Mouse (Mus musculus) colon, adult 2 months (tissue): ENCODE measurements around the gene Gm20683. TPM values are rescaled to one million over a fixed set of nuclear protein-coding genes. Genes with fewer than 3 reads are reported as not detected.

Experiments used
- polyA plus RNA-seq: library from polyadenylated mRNA; depleted of rRNA; stranded (reverse); fragments of >200 nt; gene quantifications from 2 replicates; pipeline ENCODE4 v1.2.3, GENCODE M21; 2012; rRNA removed

The Gm20683 gene
- polyA plus RNA-seq, 1 experiment: 87.9 TPM

Other genes starting within 250 kb of the Gm20683 start
- 0.17 and 0.48 TPM in 2 replicates for gene Gng13, start 124.6 kb downstream of the Gm20683 start, polyA plus RNA-seq
- gene Chtf18, start 114.3 kb downstream of the Gm20683 start, polyA plus RNA-seq: 9.4 and 10.7 TPM in 2 replicates
- gene Rpusd1, start 114.1 kb downstream of the Gm20683 start, polyA plus RNA-seq: 37.3 and 40.1 TPM in 2 replicates
- gene Mslnl, start 105.7 kb downstream of the Gm20683 start, polyA plus RNA-seq: 0.59 and 0.60 TPM in 2 replicates
- gene Msln, start 87.4 kb downstream of the Gm20683 start, polyA plus RNA-seq: 5.1 and 8.6 TPM in 2 replicates
- gene Narfl, start 68.0 kb downstream of the Gm20683 start, polyA plus RNA-seq: 23.0 and 24.0 TPM in 2 replicates
- 42.7 and 47.9 TPM in 2 replicates for gene Haghl, start 56.1 kb downstream of the Gm20683 start, polyA plus RNA-seq
- gene Ccdc78, start 55.2 kb downstream of the Gm20683 start, polyA plus RNA-seq: not detected in 2 replicates
- gene Fam173a, start 48.9 kb downstream of the Gm20683 start, polyA plus RNA-seq: 140 and 190 TPM in 2 replicates
- 0.90 and 1.5 TPM in 2 replicates for gene AC134908.4, start 46.1 kb downstream of the Gm20683 start, polyA plus RNA-seq
- 30.8 and 45.3 TPM in 2 replicates for gene Metrn, start 44.6 kb downstream of the Gm20683 start, polyA plus RNA-seq
- gene Fbxl16, start 32.7 kb downstream of the Gm20683 start, polyA plus RNA-seq: 6.1 and 6.7 TPM in 2 replicates
- gene Wdr24, start 18.1 kb downstream of the Gm20683 start, polyA plus RNA-seq: 41.6 and 47.1 TPM in 2 replicates
- 61.3 and 67.4 TPM in 2 replicates for gene Jmjd8, start 12.9 kb downstream of the Gm20683 start, polyA plus RNA-seq
- gene Stub1, start 8.4 kb downstream of the Gm20683 start, polyA plus RNA-seq: 184 and 196 TPM in 2 replicates
- 20.1 and 27.0 TPM in 2 replicates for gene Rhbdl1, start 4.5 kb downstream of the Gm20683 start, polyA plus RNA-seq
- 134 and 145 TPM in 2 replicates for gene Rhot2, start 3.1 kb upstream of the Gm20683 start, polyA plus RNA-seq
- gene Wdr90, start 19.7 kb upstream of the Gm20683 start, polyA plus RNA-seq: 31.9 and 49.4 TPM in 2 replicates
- gene Mcrip2, start 27.0 kb upstream of the Gm20683 start, polyA plus RNA-seq: 146 and 175 TPM in 2 replicates
- gene Mettl26, start 33.3 kb upstream of the Gm20683 start, polyA plus RNA-seq: 300 and 336 TPM in 2 replicates
- 1.6 and 2.1 TPM in 2 replicates for gene Wfikkn1, start 39.1 kb upstream of the Gm20683 start, polyA plus RNA-seq
- gene Rab40c, start 78.0 kb upstream of the Gm20683 start, polyA plus RNA-seq: 53.2 and 56.8 TPM in 2 replicates
- gene Pigq, start 103.2 kb upstream of the Gm20683 start, polyA plus RNA-seq: 111 and 122 TPM in 2 replicates
- not detected in 2 replicates for gene Nhlrc4, start 103.2 kb upstream of the Gm20683 start, polyA plus RNA-seq
- gene A930017K11Rik, start 110.8 kb upstream of the Gm20683 start, polyA plus RNA-seq: 0.10 TPM in 1 of 2 replicates, not detected in the other
- 50.6 and 50.9 TPM in 2 replicates for gene Capn15, start 144.0 kb upstream of the Gm20683 start, polyA plus RNA-seq
- 25.1 and 27.4 TPM in 2 replicates for gene Rab11fip3, start 227.8 kb upstream of the Gm20683 start, polyA plus RNA-seq
- 21.1 and 26.3 TPM in 2 replicates for gene Decr2, start 248.6 kb upstream of the Gm20683 start, polyA plus RNA-seq